Mouse (Mus musculus) kidney, postnatal 25 days (tissue): ENCODE results near the gene Hmgcr.

ENCODE experiments used
- DNase-seq, 2 experiments: peaks; one replicate each; pipeline ENCODE4 v3.0.0; 2021; ENCODE audit warnings: mixed read lengths in 2 of 2

The Hmgcr gene

GRCm38 (mm10) chr13:96670406-96671077 is at the start of gene Hmgcr:
Gene Hmgcr (minus strand): TSS chr13:96670936.
- DNase-seq: peak; percentile 98 to 100

GRCm38 (mm10) chr13:96720003-96720402 is 49.3 kb upstream of the Hmgcr start:
- no peak for DNase-seq

GRCm38 (mm10) chr13:96717821-96718220 is 47.1 kb upstream of the Hmgcr start:
- no peak for DNase-seq

GRCm38 (mm10) chr13:96716311-96716710 is 45.6 kb upstream of the Hmgcr start:
- no peak for DNase-seq

GRCm38 (mm10) chr13:96709269-96710233 is 38.8 kb upstream of the Hmgcr start:
- DNase-seq: no peak

GRCm38 (mm10) chr13:96702567-96703278 is 32.0 kb upstream of the Hmgcr start:
- DNase-seq: no peak

GRCm38 (mm10) chr13:96697805-96698586 is 27.3 kb upstream of the Hmgcr start:
- no peak for DNase-seq

GRCm38 (mm10) chr13:96695428-96695827 is 24.7 kb upstream of the Hmgcr start:
- no peak for DNase-seq

GRCm38 (mm10) chr13:96689901-96690300 is 19.2 kb upstream of the Hmgcr start:
- DNase-seq: no peak

GRCm38 (mm10) chr13:96687261-96687660 is 16.5 kb upstream of the Hmgcr start:
- DNase-seq: no peak

GRCm38 (mm10) chr13:96684779-96685178 is 14.0 kb upstream of the Hmgcr start:
- DNase-seq: no peak

GRCm38 (mm10) chr13:96681088-96681620 is 10.4 kb upstream of the Hmgcr start:
- DNase-seq: no peak

GRCm38 (mm10) chr13:96680163-96681087 is 9.7 kb upstream of the Hmgcr start:
- no peak for DNase-seq

- no peak for DNase-seq
These were observed 7.9 kb upstream of the Hmgcr start for GRCm38 (mm10) chr13:96678616-96679015.

- no peak for DNase-seq
These were observed 6.3 kb upstream of the Hmgcr start for GRCm38 (mm10) chr13:96677071-96677470.

- DNase-seq: no peak
These were observed 5.0 kb upstream of the Hmgcr start for GRCm38 (mm10) chr13:96675756-96676155.

GRCm38 (mm10) chr13:96673817-96674216 is 3.1 kb upstream of the Hmgcr start:
- peak in 1 of 2 experiments; percentile 42 for DNase-seq

- DNase-seq: no peak
These were observed 1.5 kb upstream of the Hmgcr start for GRCm38 (mm10) chr13:96672276-96672675.

GRCm38 (mm10) chr13:96671906-96672234 is 1.1 kb upstream of the Hmgcr start:
- DNase-seq: no peak

GRCm38 (mm10) chr13:96671078-96671905 is 556 bp upstream of the Hmgcr start:
- DNase-seq: no peak
